Mouse (Mus musculus): ENCODE measurements around the gene Tradd. TPM values are rescaled to one million over a fixed set of nuclear protein-coding genes. Genes with fewer than 3 reads are reported as not detected.

The Tradd gene
- polyA plus RNA-seq, 1 experiment from 2014 or later, result 21.2 TPM

DNA sequence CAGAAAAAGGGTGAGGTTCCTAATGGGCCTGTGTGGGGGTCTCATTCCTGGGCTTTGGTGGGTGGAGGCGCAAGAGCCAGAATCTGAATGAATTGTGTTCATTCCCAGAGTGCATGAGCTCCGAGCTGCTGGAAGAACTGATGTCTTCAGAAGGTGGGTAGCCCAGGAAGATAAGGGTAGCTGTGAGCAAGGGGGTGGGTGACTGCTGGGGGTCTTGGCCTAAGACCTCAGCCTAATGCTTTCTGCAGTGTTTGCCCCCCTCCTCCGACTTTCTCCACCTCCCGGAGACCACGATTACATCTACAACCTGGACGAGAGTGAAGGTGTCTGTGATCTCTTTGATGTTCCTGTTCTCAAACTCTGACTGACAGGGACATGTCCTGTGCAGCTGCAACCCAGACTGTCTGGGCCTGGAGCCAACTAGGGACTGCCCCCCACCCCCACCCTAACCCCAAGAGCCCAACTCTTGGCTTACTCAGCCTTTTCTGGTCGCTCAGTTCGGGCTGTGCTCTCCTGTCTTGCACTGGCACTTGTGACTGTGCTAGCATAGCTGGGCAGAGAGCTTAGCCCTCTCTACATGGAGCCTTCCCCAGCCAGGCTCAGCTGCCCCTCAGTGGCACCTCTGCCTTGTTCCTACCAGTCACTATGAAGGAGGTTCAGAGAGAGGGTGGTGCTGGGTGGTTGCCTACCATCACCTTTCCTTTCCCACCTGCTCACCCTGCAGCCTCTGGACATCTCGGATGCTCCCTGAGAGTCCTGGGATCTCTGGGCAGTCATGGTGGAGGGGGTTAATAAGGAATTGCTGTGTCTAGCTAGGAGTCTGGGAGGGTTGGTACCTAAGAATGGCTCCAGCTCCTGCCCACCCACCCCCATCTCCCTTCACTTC is 40.2 kb upstream of the Tradd start:
- Histone ChIP-seq H3K4me3 (no peak overlapping the region), H3K36me3 (peaks cover 80% of the 10 kb centered on the region), H3K9ac (no peak overlapping the region), H3K9me3 (no peaks in the 10 kb centered on the region), H3K4me1 (peaks cover 11% of the 10 kb centered on the region), H3K27ac (no peak overlapping the region), H3K27me3 (replicated peaks) (no peaks in the 10 kb centered on the region), H3K4me2 (replicated peaks) (no peak overlapping the region)
- 76% methylated on average over 9 of the region's 9 CpGs for WGBS
- ATAC-seq (ENCODE audit: low FRiP score, low read depth), result no peak

DNA sequence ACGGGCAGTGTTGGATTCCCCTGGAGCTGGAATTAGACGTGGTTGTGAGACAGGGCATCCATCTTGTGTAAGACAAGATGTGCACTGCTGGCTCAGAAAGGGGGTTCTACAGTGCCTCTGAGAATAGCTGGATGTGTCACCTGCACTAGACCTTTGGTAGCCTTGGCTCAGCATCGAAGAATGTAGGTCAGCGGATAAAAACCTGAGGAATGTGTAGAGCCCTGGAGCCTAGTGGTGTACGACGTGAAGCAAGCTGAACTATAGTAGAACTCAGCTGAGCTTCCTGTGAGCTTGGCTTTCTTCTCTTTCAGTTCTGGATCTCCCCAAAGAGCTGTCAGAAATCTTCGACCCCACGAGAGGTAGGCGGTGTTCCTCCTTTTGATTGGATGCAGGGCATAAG is 39.5 kb upstream of the Tradd start:
- WGBS, result 91% methylated on average over 9 of the region's 9 CpGs
- peaks cover 16% of the 10 kb centered on the region for H3K4me1 ChIP-seq
- H3K36me3 ChIP-seq, result peaks cover 76% of the 10 kb centered on the region

DNA sequence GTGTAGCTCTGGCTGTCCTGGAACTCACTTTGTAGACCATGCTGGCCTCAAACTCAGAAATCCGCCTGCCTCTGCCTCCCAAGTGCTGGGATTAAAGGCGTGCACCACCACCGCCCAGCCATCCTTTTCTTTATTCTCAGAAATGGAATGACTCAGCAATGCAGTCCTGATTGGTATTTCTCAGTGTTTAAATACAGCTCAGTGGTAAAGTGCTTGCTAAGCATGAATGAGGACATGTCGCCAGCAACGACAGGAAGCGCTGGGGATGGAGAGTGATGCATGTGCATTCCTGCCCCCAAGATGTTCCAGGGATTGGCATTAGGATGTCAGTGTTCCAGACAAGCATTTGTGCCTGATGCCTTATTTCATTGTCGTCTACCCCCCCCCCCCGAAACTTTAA is 39.0 kb upstream of the Tradd start:
- Histone ChIP-seq H3K27ac (no peak overlapping the region), H3K27me3 (replicated peaks) (no peaks in the 10 kb centered on the region), H3K4me1 (peaks cover 20% of the 10 kb centered on the region), H3K4me2 (replicated peaks) (no peak overlapping the region), H3K9me3 (no peaks in the 10 kb centered on the region), H3K4me3 (no peak overlapping the region), H3K9ac (no peak overlapping the region), H3K36me3 (peaks cover 71% of the 10 kb centered on the region)
- ATAC-seq (ENCODE audit: low FRiP score, low read depth), result no peak
- 84% methylated on average over 8 of the region's 8 CpGs for WGBS

More for the DNA sequence above, 39.5 kb upstream of the Tradd start:
- Histone ChIP-seq H3K9ac (no peak overlapping the region), H3K27ac (no peak overlapping the region), H3K4me3 (no peak overlapping the region), H3K27me3 (replicated peaks) (no peaks in the 10 kb centered on the region), H3K9me3 (no peaks in the 10 kb centered on the region), H3K4me2 (replicated peaks) (no peak overlapping the region)
- ATAC-seq (ENCODE audit: low FRiP score, low read depth), result no peak

DNA sequence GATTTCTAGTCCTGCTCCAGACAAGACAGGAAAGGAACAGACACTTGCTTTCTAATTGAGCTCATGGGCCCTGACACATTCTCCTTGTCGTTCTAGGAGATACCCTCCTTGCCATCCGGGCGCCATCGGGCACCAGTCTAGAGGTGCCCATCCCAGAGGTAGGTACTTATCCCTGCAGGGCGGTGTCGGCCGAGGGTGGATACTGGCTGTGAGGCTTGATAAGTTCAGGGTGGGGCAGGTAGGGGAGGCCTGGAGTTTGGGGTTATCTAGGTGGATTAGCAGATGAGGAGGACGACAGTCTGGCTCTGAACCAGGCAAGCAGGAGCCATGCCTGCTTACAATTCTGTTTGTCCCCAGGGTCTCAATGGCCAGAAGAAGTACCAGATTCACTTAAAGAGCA is 35.6 kb upstream of the Tradd start:
- Histone ChIP-seq H3K27ac (no peak overlapping the region), H3K4me3 (no peak overlapping the region), H3K4me1 (peaks cover 13% of the 10 kb centered on the region), H3K27me3 (replicated peaks) (0 out of 2 replicates have a peak, but pooled peaks cover 3% of the 10 kb centered on the region), H3K4me2 (replicated peaks) (no peak overlapping the region), H3K9me3 (no peaks in the 10 kb centered on the region), H3K9ac (no peak overlapping the region), H3K36me3 (peaks cover 52% of the 10 kb centered on the region)
- no peak for ATAC-seq (ENCODE audit: low FRiP score, low read depth)
- 97% methylated on average over 8 of the region's 8 CpGs for WGBS

DNA sequence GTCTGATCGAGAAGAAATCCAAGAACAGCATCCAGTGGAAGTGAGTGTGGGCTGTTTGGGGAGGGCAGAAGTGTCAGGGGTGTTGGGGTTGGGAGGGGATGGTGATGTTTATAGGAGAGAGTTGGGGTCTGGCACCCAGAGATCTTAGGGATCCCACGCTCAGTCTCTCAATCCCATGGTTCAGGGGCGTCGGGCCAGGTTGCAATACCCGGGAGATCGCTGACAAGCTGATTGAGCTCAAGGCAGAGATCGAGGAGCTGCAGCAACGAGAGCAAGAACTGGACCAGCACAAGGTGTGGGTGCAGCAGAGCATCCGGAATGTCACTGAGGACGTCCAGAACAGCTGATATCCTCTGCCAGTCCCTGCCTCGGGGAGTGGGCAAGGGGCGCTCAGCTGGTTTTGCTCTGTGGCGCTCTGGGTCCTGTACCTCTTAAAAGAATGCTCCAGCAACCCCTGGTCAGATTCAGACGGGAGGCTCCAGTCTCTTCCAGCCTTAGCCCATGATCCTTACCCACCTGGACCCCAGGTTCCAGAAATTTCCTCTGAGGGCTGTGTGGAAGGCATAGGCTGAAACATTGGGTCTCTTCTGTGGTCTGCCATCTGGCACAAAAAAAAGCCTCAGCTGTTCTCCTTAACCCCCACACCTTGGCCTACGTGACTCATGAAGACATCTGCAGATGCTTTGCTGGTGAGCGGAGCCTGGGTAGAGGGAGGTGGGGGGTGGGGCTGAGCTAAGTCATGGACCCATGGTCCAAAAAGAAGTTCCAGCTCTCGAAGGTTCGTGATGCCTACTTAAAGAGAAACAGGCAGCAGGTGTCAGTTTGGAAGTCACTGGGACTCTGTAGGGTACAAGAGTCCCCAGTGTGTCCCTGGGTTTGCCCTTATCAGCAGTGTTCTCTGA is 34.2 kb upstream of the Tradd start:
- Histone ChIP-seq H3K9ac (peak overlapping the region; percentile 83), H3K4me2 (replicated peaks) (peak overlapping the region; percentile 92), H3K27ac (no peak overlapping the region), H3K4me1 (peaks cover 13% of the 10 kb centered on the region), H3K9me3 (no peaks in the 10 kb centered on the region), H3K27me3 (replicated peaks) (0 out of 2 replicates have a peak, but pooled peaks cover 7% of the 10 kb centered on the region), H3K4me3 (peak overlapping the region; percentile 90), H3K36me3 (peaks cover 38% of the 10 kb centered on the region)
- 63% methylated on average over 18 of the region's 18 CpGs for whole genome bisulfite sequencing
- ATAC-seq (ENCODE audit: low FRiP score, low read depth), result no peak

DNA sequence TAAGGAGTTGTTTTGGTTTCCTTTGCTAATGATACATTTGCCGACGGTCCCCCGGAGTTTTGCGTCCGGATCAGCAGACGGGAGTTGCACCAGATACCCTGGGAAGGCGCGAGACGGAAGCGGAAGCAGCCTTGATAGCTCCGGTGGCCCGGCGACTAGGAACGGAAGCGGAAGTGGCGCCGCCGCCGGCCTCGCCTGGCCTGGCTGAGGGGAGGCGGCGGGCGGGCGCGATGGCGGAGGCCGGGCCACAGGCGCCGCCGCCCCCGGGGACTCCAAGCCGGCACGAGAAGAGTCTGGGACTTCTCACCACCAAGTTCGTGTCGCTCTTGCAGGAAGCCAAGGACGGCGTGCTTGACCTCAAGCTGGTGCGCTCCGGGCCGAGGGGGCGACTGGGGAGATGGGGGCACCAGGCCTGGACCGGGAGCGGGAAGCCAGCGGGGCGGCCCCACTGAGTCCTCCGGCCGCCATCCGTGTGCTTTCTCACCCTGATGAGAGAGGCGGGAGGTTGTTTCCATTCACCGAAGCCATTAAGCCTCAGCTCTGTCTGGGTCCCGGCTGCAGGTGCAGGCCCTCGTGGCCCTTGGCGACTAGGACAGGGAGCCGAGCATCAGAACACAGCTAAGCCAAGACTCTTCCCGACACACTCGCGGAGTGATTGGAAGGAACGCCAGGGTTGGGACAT is 33.2 kb upstream of the Tradd start, which contains the start of gene E2f4:
Gene E2f4, plus strand, starts transcription at position 153 of the 682 bp plus-strand sequence.
- Histone ChIP-seq H3K27ac (no peak within 1 kb of the TSS), H3K36me3 (peaks cover 31% of the 10 kb centered on the region), H3K9ac (peak within 1 kb of the TSS; percentile 83), H3K4me2 (replicated peaks) (peak within 1 kb of the TSS; percentile 92), H3K27me3 (replicated peaks) (0 out of 2 replicates have a peak, but pooled peaks cover 7% of the 10 kb centered on the region), H3K4me1 (peaks cover 13% of the 10 kb centered on the region), H3K4me3 (peak within 1 kb of the TSS; percentile 90), H3K9me3 (no peaks in the 10 kb centered on the region)
- ATAC-seq (ENCODE audit: low FRiP score, low read depth), result peak; percentile 94
- WGBS, result under 1% methylated on average over 58 of the region's 58 CpGs

DNA sequence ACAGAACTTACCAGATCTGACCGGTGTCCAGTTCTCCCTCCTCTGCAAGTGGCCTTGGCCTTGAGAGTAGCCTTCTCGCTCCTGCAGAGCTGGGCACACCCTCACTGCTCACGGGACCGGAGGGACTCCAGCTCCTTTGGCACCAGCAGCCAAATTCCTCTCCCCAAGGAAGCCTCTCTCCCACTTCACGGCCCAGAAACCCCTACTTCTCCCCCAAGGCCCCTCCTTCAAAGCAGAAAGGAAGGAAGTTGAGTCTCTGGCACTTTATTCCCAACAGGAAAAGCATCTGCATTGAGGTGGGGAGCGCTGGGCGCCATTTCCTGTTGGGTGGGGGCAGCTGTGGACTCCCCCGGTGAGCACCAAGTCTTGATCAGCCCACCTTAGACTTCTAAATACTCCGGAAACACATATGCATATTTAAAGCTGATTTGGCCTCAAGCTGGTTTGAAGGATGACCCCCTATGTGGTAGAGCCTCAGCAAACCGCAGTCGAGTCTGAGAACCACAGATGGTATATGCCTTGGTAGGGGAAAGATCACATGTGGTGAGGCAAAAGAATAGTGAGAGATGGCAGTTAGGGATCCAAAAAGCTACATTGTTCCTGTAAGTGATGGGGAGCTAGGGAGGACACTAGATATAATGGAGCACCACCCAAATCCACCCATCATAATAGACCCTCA is 31.6 kb upstream of the Tradd start, which contains the start of gene Exoc3l:
Gene Exoc3l, minus strand, starts transcription at position 207 of the 679 bp plus-strand sequence.
- H3K9me3 ChIP-seq, result no peaks in the 10 kb centered on the region
- no peak within 1 kb of the TSS for H3K4me3 ChIP-seq
- no peak for ATAC-seq (ENCODE audit: low FRiP score, low read depth)
- peaks cover 17% of the 10 kb centered on the region for H3K36me3 ChIP-seq
- peaks cover 13% of the 10 kb centered on the region for H3K4me1 ChIP-seq
- H3K4me2 ChIP-seq (replicated peaks), result peak within 1 kb of the TSS; percentile 92
- H3K9ac ChIP-seq, result no peak within 1 kb of the TSS
- WGBS, result 62% methylated on average over 11 of the region's 11 CpGs
- 0 out of 2 replicates have a peak, but pooled peaks cover 7% of the 10 kb centered on the region for H3K27me3 ChIP-seq (replicated peaks)
- no peak within 1 kb of the TSS for H3K27ac ChIP-seq

DNA sequence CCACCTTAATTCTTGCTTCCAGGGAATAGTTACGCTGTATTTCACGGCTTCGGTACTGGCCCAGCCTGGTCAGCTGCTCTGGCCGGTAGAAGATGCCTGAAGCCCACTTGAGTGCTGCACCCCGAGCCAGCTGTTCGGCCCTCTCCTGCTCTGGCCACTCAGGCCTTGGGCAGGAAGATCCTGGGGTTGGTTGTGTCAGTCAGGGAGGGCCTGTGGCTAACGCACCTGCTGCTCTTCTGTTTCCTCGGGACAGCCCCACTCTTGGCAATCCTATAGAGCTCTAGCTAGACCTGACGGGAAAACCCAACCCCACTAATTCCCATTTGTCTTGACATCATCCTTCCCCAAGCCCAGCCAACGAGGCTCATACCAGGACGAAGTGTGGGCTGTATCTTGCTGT is 30.8 kb upstream of the Tradd start:
- H3K27me3 ChIP-seq (replicated peaks), result peaks cover 13% of the 10 kb centered on the region
- H3K9me3 ChIP-seq, result no peaks in the 10 kb centered on the region
- WGBS, result 75% methylated on average over 11 of the region's 11 CpGs
- H3K4me1 ChIP-seq, result peaks cover 20% of the 10 kb centered on the region
- H3K4me3 ChIP-seq, result no peak overlapping the region
- H3K4me2 ChIP-seq (replicated peaks), result peak overlapping the region; percentile 1; the same call in 1 of the 2 replicates
- H3K36me3 ChIP-seq, result peaks cover 9% of the 10 kb centered on the region
- ATAC-seq (ENCODE audit: low FRiP score, low read depth), result no peak
- H3K27ac ChIP-seq, result no peak overlapping the region
- H3K9ac ChIP-seq, result no peak overlapping the region

DNA sequence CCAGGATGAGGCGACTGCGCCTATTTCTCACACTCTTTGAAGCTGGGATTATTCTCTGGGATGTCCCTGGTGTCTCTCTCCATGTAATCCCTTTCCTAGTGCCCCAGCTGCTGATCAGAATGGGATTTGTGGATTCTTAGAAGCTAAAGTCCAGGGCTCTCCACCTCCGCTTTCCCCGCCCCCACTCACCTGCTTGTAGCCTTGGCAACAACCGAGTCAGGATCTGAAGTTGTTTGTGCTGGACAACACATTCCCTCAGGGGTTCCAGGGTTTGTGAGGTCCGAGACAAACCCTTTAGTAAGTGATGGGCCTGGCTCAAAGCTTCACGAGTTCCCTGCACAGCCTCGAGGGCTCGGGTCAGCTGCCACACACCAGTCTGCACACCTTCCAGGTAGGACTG is 30.4 kb upstream of the Tradd start:
- peaks cover 18% of the 10 kb centered on the region for H3K27me3 ChIP-seq (replicated peaks)
- peaks cover 5% of the 10 kb centered on the region for H3K36me3 ChIP-seq
- H3K9me3 ChIP-seq, result no peaks in the 10 kb centered on the region
- no peak for ATAC-seq (ENCODE audit: low FRiP score, low read depth)
- H3K9ac ChIP-seq, result no peak overlapping the region
- H3K4me3 ChIP-seq, result no peak overlapping the region
- peak overlapping the region; percentile 1; the same call in 1 of the 2 replicates for H3K4me2 ChIP-seq (replicated peaks)
- peaks cover 25% of the 10 kb centered on the region for H3K4me1 ChIP-seq
- WGBS, result 70% methylated on average over 9 of the region's 9 CpGs
- no peak overlapping the region for H3K27ac ChIP-seq

DNA sequence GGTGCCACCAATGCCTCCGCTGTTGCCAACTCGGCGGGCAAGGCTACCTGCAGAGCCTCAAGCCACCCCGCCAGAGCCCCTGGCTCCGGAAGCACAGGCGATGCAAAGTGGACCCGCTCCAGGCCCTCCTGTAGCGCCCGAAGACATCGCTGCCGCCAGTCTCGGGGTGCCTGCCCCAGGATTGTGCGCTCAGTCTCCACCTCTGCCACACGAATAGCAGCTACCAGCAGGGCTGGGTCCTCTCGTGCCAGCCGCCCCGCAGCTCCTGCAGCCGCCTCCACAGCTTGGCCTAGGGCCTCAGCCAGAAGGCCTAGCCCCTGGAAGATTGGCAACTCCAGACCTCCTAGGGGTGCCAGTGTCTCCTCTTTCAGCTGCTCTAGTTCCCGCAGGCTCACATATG is 29.0 kb upstream of the Tradd start:
- Histone ChIP-seq H3K27ac (no peak overlapping the region), H3K9ac (no peak overlapping the region), H3K4me2 (replicated peaks) (no peak overlapping the region), H3K4me1 (peaks cover 23% of the 10 kb centered on the region), H3K4me3 (no peak overlapping the region), H3K27me3 (replicated peaks) (peaks cover 18% of the 10 kb centered on the region), H3K9me3 (no peaks in the 10 kb centered on the region), H3K36me3 (no peaks in the 10 kb centered on the region)
- WGBS, result 68% methylated on average over 18 of the region's 19 CpGs
- no peak for ATAC-seq (ENCODE audit: low FRiP score, low read depth)

DNA sequence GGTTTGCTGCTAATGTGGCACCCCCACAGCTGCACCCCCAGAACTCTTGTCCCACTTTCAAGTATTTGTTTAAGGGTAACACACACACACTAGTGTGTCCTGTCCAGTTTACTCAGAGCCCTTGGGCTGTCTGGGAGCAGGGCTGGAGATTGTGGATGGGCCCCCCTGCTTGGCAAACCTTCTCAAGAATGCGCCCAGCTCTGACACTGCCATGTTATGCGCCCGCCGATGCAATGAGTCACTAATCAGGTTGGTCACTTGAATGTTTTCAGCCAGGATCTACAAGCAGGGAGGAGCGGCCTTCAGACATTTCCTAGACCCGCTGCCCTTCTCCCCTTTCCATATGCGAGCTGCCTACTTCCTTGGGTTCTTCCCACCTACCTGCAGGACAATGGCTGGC is 28.1 kb upstream of the Tradd start:
- Histone ChIP-seq H3K9me3 (no peaks in the 10 kb centered on the region), H3K9ac (no peak overlapping the region), H3K27ac (no peak overlapping the region), H3K4me1 (peaks cover 24% of the 10 kb centered on the region), H3K4me3 (no peak overlapping the region), H3K36me3 (no peaks in the 10 kb centered on the region), H3K4me2 (replicated peaks) (no peak overlapping the region), H3K27me3 (replicated peaks) (peaks cover 18% of the 10 kb centered on the region)
- no peak for ATAC-seq (ENCODE audit: low FRiP score, low read depth)
- 83% methylated on average over 7 of the region's 7 CpGs for WGBS
